Mouse (Mus musculus): ENCODE measurements around the gene Olfr90.

DNA sequence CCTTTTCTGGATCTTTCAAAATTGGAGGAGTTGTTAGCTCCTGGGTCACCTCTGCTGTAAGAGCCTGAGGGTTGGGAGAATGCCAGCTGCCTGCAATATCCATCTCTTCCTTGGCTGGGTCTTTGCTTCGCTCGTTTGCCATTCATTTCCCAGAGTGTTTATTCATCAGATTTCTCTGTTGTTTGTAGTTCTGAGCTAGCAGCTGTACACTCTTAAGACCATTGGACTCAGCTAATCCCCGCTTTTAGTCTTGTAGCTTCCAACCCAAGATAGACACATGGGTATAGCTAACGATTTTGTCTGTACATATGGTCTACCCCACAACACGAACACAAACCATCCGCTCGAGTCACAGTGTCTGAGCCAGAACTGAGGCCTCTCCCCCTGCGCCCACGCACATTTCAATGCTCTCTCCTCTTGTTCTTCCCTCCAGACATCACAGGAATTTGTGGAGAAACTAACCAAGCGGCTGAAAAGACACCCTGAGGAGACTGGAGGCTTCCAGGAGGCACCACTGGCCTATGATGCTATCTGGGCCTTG lies 26.1 kb downstream of the Olfr90 start:
- TF ChIP-seq CTCF (IDR thresholded peaks at IDR 0.05; ENCODE audit: control insufficient read depth, insufficient read depth, insufficient replicate concordance, low read depth, low read length) (no peak), POLR2A (IDR thresholded peaks at IDR 0.05; ENCODE audit: control insufficient read depth, low read depth, low read length) (no peak)

Measured in testis, adult 2 months (tissue).